Mouse (Mus musculus): ENCODE results near the gene Msrb3. TPM values are rescaled to one million over a fixed set of nuclear protein-coding genes. Genes with fewer than 3 reads are reported as not detected.

Gene Msrb3
- total and polyA plus RNA-seq, 3 experiments = not detected

GRCm38 (mm10) chr10:120888531-120888930 lies 10.4 kb downstream of the Msrb3 start:
- peaks cover 0 to 3% of the 10 kb centered on the region in 2 experiments; a peak in 1 of 4 replicates for H3K4me1 ChIP-seq (ENCODE audit: control insufficient read depth in 1 of 2, insufficient read depth in 2 of 2)
- H3K36me3 ChIP-seq (replicated peaks in 1 of 2; ENCODE audit: control insufficient read depth in 1 of 2, insufficient read depth in 1 of 2, low read length in 1 of 2) = no peaks in the 10 kb centered on the region
- H3K27me3 ChIP-seq (replicated peaks) = no peaks in the 10 kb centered on the region
- peaks cover 10% of the 10 kb centered on the region for H3K9me3 ChIP-seq (replicated peaks; ENCODE audit: low read length)
- H3K4me3 ChIP-seq (replicated peaks in 1 of 3; ENCODE audit: low read depth in 2 of 3, low read length in 2 of 3, poor library complexity in 1 of 3) = no peak overlapping the region
- TF ChIP-seq NELFE (IDR thresholded peaks at IDR 0.05; ENCODE audit: low read depth, low read length) (no peak), TCF12 (IDR thresholded peaks at IDR 0.05; ENCODE audit: low read depth, low read length) (no peak), MEF2A (IDR thresholded peaks at IDR 0.05; ENCODE audit: borderline replicate concordance, low read depth, low read length) (no peak), MAFK (IDR thresholded peaks at IDR 0.05; ENCODE audit: insufficient replicate concordance, low read length) (no peak)
- no peak overlapping the region for H3K4me2 ChIP-seq (ENCODE audit: insufficient read depth, low read depth, poor library complexity, severe bottlenecking)
- H3K9ac ChIP-seq (ENCODE audit: insufficient read depth, low read depth) = no peak overlapping the region
- in situ Hi-C loops (cut with MboI; ENCODE audit: low pct_ligation_motif_present, low pct_unique_long_range_greater_than_20kb, low sequenced_read_pairs) (no loop called here), dilution Hi-C loops (cut with MboI; ENCODE audit: extremely low pct_ligation_motif_present, extremely low pct_unique_long_range_greater_than_20kb, low sequenced_read_pairs) (no loop called here)
- no peak overlapping the region for H3K27ac ChIP-seq (ENCODE audit: insufficient read depth, low read depth)
- no peak for DNase-seq (ENCODE audit: extremely low read depth)
- no peaks in the 10 kb centered on the region for H3K79me2 ChIP-seq (replicated peaks; ENCODE audit: control insufficient read depth, extremely low read depth, insufficient read depth, poor library complexity, severe bottlenecking)

- H3K4me1 ChIP-seq (ENCODE audit: control insufficient read depth in 1 of 2, insufficient read depth in 2 of 2) = peaks cover 2 to 25% of the 10 kb centered on the region in 2 experiments; a peak in 2 of 4 replicates
- no peaks in the 10 kb centered on the region for H3K36me3 ChIP-seq (replicated peaks in 1 of 2; ENCODE audit: control insufficient read depth in 1 of 2, insufficient read depth in 1 of 2, low read length in 1 of 2)
- no peaks in the 10 kb centered on the region for H3K79me2 ChIP-seq (replicated peaks; ENCODE audit: control insufficient read depth, extremely low read depth, insufficient read depth, poor library complexity, severe bottlenecking)
- no peak for DNase-seq (ENCODE audit: extremely low read depth)
- no peak overlapping the region for H3K4me2 ChIP-seq (ENCODE audit: insufficient read depth, low read depth, poor library complexity, severe bottlenecking)
- no peak overlapping the region for H3K27ac ChIP-seq (ENCODE audit: insufficient read depth, low read depth)
- dilution Hi-C loops (cut with MboI; ENCODE audit: extremely low pct_ligation_motif_present, extremely low pct_unique_long_range_greater_than_20kb, low sequenced_read_pairs) = no loop called here
- TF ChIP-seq POLR2A (IDR thresholded peaks at IDR 0.05; ENCODE audit: low read depth, low read length) (no peak), USF2 (conservative IDR thresholded peaks at IDR 0.05; ENCODE audit: low read depth, low read length) (no peak), MAZ (IDR thresholded peaks at IDR 0.05; ENCODE audit: low read depth, low read length) (no peak), MAX (IDR thresholded peaks at IDR 0.05; ENCODE audit: low read length) (no peak), CHD1 (IDR thresholded peaks at IDR 0.05; ENCODE audit: low read depth, low read length) (no peak), CTCF (conservative IDR thresholded peaks at IDR 0.05 in 1 of 2, IDR thresholded peaks at IDR 0.05 in 1 of 2; ENCODE audit: low read depth in 2 of 2, low read length in 2 of 2) (no peak), SMC3 (IDR thresholded peaks at IDR 0.05; ENCODE audit: low read depth, low read length) (no peak), NELFE (IDR thresholded peaks at IDR 0.05; ENCODE audit: low read depth, low read length) (no peak), RAD21 (IDR thresholded peaks at IDR 0.05; ENCODE audit: low read depth, low read length) (no peak), E2F4 (IDR thresholded peaks at IDR 0.05; ENCODE audit: insufficient replicate concordance, low read depth, low read length) (no peak), ZKSCAN1 (IDR thresholded peaks at IDR 0.05; ENCODE audit: borderline replicate concordance, low read depth, low read length) (no peak), MYC (IDR thresholded peaks at IDR 0.05; ENCODE audit: low read depth, low read length) (no peak)
- no peak overlapping the region for H3K4me3 ChIP-seq (replicated peaks in 1 of 3; ENCODE audit: low read depth in 2 of 3, low read length in 2 of 3, poor library complexity in 1 of 3)
- H3K9me3 ChIP-seq (replicated peaks; ENCODE audit: low read length) = peaks cover 6% of the 10 kb centered on the region
- no peaks in the 10 kb centered on the region for H3K27me3 ChIP-seq (replicated peaks)
- in situ Hi-C loops (cut with MboI; ENCODE audit: low pct_ligation_motif_present, low pct_unique_long_range_greater_than_20kb, low sequenced_read_pairs) = no loop called here
- H3K9ac ChIP-seq (ENCODE audit: insufficient read depth, low read depth) = no peak overlapping the region
Measured at GRCm38 (mm10) chr10:120884220-120884619, 14.7 kb downstream of the Msrb3 start.

- H3K27me3 ChIP-seq (replicated peaks) = no peaks in the 10 kb centered on the region
- no peak overlapping the region for H3K27ac ChIP-seq (ENCODE audit: insufficient read depth, low read depth)
- no peak for DNase-seq (ENCODE audit: extremely low read depth)
- no peak overlapping the region for H3K4me2 ChIP-seq (ENCODE audit: insufficient read depth, low read depth, poor library complexity, severe bottlenecking)
- no peak overlapping the region for H3K9ac ChIP-seq (ENCODE audit: insufficient read depth, low read depth)
- TF ChIP-seq JUN (IDR thresholded peaks at IDR 0.05; ENCODE audit: insufficient read depth, low read depth, low read length) = no peak
- TF ChIP-seq E2F4 (IDR thresholded peaks at IDR 0.05; ENCODE audit: insufficient replicate concordance, low read depth, low read length) = no peak
- TF ChIP-seq POLR2A (IDR thresholded peaks at IDR 0.05; ENCODE audit: low read depth, low read length) = no peak
- TF ChIP-seq ELF1 (IDR thresholded peaks at IDR 0.05; ENCODE audit: low read depth, low read length) = no peak
- no peak for TF ChIP-seq USF2 (conservative IDR thresholded peaks at IDR 0.05; ENCODE audit: low read depth, low read length)
- no peak for TF ChIP-seq BHLHE40 (IDR thresholded peaks at IDR 0.05; ENCODE audit: low read depth, low read length)
- no peak for TF ChIP-seq KAT2A (IDR thresholded peaks at IDR 0.05; ENCODE audit: insufficient replicate concordance, low read length)
- TF ChIP-seq HCFC1 (IDR thresholded peaks at IDR 0.05; ENCODE audit: low read depth, low read length) = no peak
- TF ChIP-seq RCOR1 (conservative IDR thresholded peaks at IDR 0.05; ENCODE audit: low read depth, low read length) = no peak
- no peak for TF ChIP-seq NRF1 (IDR thresholded peaks at IDR 0.05; ENCODE audit: low read depth, low read length)
- TF ChIP-seq RAD21 (IDR thresholded peaks at IDR 0.05; ENCODE audit: low read depth, low read length) = no peak
- TF ChIP-seq CTCF (conservative IDR thresholded peaks at IDR 0.05 in 1 of 2, IDR thresholded peaks at IDR 0.05 in 1 of 2; ENCODE audit: low read depth in 2 of 2, low read length in 2 of 2) = no peak
- TF ChIP-seq MAZ (IDR thresholded peaks at IDR 0.05; ENCODE audit: low read depth, low read length) = no peak
- no peak for TF ChIP-seq PAX5 (IDR thresholded peaks at IDR 0.05; ENCODE audit: low read length)
- no peak for TF ChIP-seq JUND (conservative IDR thresholded peaks at IDR 0.05; ENCODE audit: low read depth, low read length)
- TF ChIP-seq TCF12 (IDR thresholded peaks at IDR 0.05; ENCODE audit: low read depth, low read length) = no peak
- in situ Hi-C loops (cut with MboI; ENCODE audit: low pct_ligation_motif_present, low pct_unique_long_range_greater_than_20kb, low sequenced_read_pairs) (no loop called here), dilution Hi-C loops (cut with MboI; ENCODE audit: extremely low pct_ligation_motif_present, extremely low pct_unique_long_range_greater_than_20kb, low sequenced_read_pairs) (no loop called here)
- H3K9me3 ChIP-seq (replicated peaks; ENCODE audit: low read length) = peaks cover 6% of the 10 kb centered on the region
- H3K4me3 ChIP-seq (replicated peaks in 1 of 3; ENCODE audit: low read depth in 2 of 3, low read length in 2 of 3, poor library complexity in 1 of 3) = no peak overlapping the region
- no peaks in the 10 kb centered on the region for H3K79me2 ChIP-seq (replicated peaks; ENCODE audit: control insufficient read depth, extremely low read depth, insufficient read depth, poor library complexity, severe bottlenecking)
- H3K4me1 ChIP-seq (ENCODE audit: control insufficient read depth in 1 of 2, insufficient read depth in 2 of 2) = peaks cover 3 to 28% of the 10 kb centered on the region in 2 experiments; a peak in 2 of 4 replicates
- H3K36me3 ChIP-seq (replicated peaks in 1 of 2; ENCODE audit: control insufficient read depth in 1 of 2, insufficient read depth in 1 of 2, low read length in 1 of 2) = no peaks in the 10 kb centered on the region
Measured at GRCm38 (mm10) chr10:120883732-120884131, 15.2 kb downstream of the Msrb3 start.
